Mouse (Mus musculus) stomach, embryonic 14.5 days (tissue): ENCODE measurements at regions not wholly inside any gene's neighbourhood (a gene's known extent, or its start where the extent isn't known, plus 50 kb on each side); places are given as distances from the start of the nearest gene placed in this dataset.

Experiments
- ATAC-seq: fragments of 200-750 bp; cut with Nextera tagmentation; 2 replicates; pipeline ENCODE4 v1.8.0; 2017; ENCODE audit warnings: low read depth, moderate TSS enrichment; ENCODE audit not compliant: insufficient number of reproducible peaks, insufficient read depth, low FRiP score
- H3K27ac ChIP-seq: fragments of 300-500 bp; sonication (generic); 2 replicates; pipeline ENCODE4 v1.5.1; 2014; ENCODE audit warnings: mild to moderate bottlenecking, low read length, moderate library complexity, mixed read lengths
- H3K27me3 ChIP-seq: fragments of 300-500 bp; sonication (generic); 2 replicates; pipeline ENCODE4 v1.6.1; 2014; ENCODE audit warnings: low read length, control low read depth, mixed read lengths; ENCODE audit not compliant: control insufficient read depth, insufficient read depth
- H3K36me3 ChIP-seq: fragments of 300-500 bp; sonication (generic); 2 replicates; pipeline ENCODE4 v1.6.1; 2014; ENCODE audit warnings: mild to moderate bottlenecking, control low read depth, low read length, moderate library complexity, mixed read lengths; ENCODE audit not compliant: control insufficient read depth, insufficient read depth
- H3K4me1 ChIP-seq: fragments of 300-500 bp; sonication (generic); 2 replicates; pipeline ENCODE4 v1.6.1; 2014; ENCODE audit warnings: low read length, control low read depth, mixed read lengths; ENCODE audit not compliant: control insufficient read depth, insufficient read depth
- H3K4me2 ChIP-seq: fragments of 300-500 bp; sonication (generic); replicated peaks from 2 replicates; pipeline ENCODE4 v1.6.1; 2014; ENCODE audit warnings: low read depth, low read length, control low read depth
- H3K4me3 ChIP-seq: fragments of 300-500 bp; sonication (generic); 2 replicates; pipeline ENCODE4 v1.5.1; 2014; ENCODE audit warnings: low read depth, low read length, control low read depth
- H3K9ac ChIP-seq: fragments of 300-500 bp; sonication (generic); replicated peaks from 2 replicates; pipeline ENCODE4 v1.6.1; 2014; ENCODE audit warnings: low read depth, mild to moderate bottlenecking, control low read depth, low read length, moderate library complexity, mixed read lengths
- H3K9me3 ChIP-seq: fragments of 300-500 bp; sonication (generic); 2 replicates; pipeline ENCODE4 v1.6.1; 2016; ENCODE audit warnings: low read depth, low read length, control low read depth; ENCODE audit not compliant: control insufficient read depth
- WGBS: fragments of 180-500 bp; shearing (Covaris S2); extraction: QIAGEN DNeasy Blood & Tissue Kit; methylation state at CpG from one replicate; pipeline ENCODE4 v1.1.7; 2014; 5-methylcytosine and 5-hydroxymethylcytosine counted together

DNA sequence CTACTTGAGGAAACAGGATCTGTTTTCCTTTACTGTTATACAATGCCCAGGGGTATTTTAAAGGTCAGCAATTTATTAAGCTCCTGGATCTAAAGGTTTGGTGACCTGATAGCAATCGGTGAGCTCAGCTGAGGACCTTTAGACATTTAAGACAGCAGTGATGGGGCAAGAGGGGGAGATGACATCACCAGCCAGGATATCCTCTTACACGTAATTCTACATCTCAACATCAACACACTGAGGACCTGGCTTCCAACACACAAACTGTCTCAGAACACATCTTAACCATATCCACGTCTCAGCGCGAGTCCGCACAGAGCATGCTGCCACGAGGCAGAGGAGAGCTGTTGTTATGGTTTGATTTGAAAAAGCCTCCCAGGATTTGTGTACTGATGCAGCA, 69.2 kb downstream of the Nhlrc3 start:
- ATAC-seq, result no peak
- H3K4me1 ChIP-seq, result no peaks in the 10 kb centered on the region
- H3K36me3 ChIP-seq, result no peaks in the 10 kb centered on the region
- 81% methylated on average over 7 of the region's 7 CpGs for WGBS
- no peak overlapping the region for H3K4me3 ChIP-seq
- no peak overlapping the region for H3K4me2 ChIP-seq
- no peak overlapping the region for H3K27ac ChIP-seq
- no peaks in the 10 kb centered on the region for H3K27me3 ChIP-seq
- no peak overlapping the region for H3K9ac ChIP-seq
- 0 out of 2 replicates have a peak, but pooled peaks cover 3% of the 10 kb centered on the region for H3K9me3 ChIP-seq

DNA sequence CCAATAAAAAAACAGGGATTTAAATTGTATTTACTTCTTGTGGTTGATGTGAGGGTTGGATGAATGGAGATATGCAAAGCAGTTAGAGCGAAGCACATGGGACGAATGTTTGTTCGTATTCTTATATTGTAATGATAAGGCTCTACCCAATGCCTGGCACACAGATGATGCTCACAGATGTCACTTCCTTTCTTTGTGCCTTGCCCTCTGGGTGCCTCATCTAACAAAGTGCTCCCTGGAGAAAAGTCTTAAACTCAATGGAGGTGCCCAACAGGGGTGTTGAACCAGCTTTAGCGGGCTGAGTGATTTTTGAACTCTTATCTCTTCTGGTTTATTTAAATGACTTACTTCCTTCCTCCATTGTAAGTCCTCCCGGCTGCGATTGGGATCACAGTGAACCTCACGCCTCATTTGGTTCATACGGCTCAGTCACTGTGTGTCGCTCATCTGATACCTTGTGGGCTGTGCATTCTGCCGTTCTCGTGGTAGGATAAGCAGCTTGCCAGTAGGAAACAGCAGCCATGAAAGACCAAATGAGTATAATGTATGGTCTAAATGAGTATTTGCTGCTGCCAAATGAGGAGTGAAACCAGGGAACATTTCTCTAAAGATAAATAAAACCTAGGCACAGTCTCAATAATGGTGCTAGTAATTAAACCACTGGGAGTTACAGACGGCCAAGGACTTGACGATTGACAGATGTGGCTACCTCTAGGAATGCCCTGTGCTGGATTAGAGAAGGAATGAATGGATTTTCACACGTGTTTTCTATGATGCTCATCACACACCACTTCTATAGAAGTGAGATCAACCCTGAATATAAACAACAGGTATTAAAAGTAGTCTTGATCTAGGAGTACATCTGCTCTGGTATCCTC, 81.2 kb downstream of the Nhlrc3 start:
- WGBS, result 73% methylated on average over 14 of the region's 14 CpGs
- H3K9ac ChIP-seq, result no peak overlapping the region
- H3K9me3 ChIP-seq, result no peaks in the 10 kb centered on the region
- H3K4me3 ChIP-seq, result no peak overlapping the region
- H3K27me3 ChIP-seq, result no peaks in the 10 kb centered on the region
- no peak overlapping the region for H3K27ac ChIP-seq
- no peak overlapping the region for H3K4me2 ChIP-seq
- no peaks in the 10 kb centered on the region for H3K4me1 ChIP-seq
- no peak for ATAC-seq
- H3K36me3 ChIP-seq, result no peaks in the 10 kb centered on the region

DNA sequence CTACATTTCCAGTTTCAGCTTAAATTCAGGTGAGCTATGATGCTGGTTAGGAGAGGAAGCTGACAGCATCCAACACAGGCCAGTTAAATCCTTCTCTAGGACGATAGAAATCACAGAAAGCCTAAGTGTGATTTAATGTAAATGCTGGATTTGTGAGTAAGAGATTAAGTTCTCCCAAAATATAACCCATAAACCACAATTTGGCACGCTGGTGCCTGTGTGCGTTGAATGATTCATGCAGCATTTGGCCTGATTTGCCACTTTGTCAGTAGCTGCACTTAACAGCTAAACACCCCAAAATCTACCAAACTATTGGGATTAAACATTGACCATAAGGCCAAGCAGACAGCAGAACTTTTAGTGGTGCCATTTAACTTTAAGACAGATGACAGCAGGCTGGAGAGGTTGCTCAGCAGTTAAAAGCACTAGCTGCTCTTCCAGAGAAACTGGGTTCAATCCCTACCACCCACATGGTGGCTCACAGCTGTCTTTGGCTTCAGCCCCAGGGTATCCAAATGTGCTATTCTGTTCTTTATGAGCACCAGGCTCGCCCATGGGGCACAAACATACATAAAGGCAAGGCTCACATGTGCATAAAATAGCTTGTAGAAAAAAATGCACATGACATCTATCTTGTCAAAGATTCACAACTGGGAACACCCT, 83.5 kb downstream of the Nhlrc3 start:
- WGBS, result 60% methylated on average over 4 of the region's 4 CpGs
- Histone ChIP-seq H3K4me3 (no peak overlapping the region), H3K27ac (no peak overlapping the region), H3K9me3 (no peaks in the 10 kb centered on the region), H3K4me1 (no peaks in the 10 kb centered on the region), H3K27me3 (no peaks in the 10 kb centered on the region), H3K9ac (no peak overlapping the region), H3K36me3 (no peaks in the 10 kb centered on the region), H3K4me2 (no peak overlapping the region)
- no peak for ATAC-seq

DNA sequence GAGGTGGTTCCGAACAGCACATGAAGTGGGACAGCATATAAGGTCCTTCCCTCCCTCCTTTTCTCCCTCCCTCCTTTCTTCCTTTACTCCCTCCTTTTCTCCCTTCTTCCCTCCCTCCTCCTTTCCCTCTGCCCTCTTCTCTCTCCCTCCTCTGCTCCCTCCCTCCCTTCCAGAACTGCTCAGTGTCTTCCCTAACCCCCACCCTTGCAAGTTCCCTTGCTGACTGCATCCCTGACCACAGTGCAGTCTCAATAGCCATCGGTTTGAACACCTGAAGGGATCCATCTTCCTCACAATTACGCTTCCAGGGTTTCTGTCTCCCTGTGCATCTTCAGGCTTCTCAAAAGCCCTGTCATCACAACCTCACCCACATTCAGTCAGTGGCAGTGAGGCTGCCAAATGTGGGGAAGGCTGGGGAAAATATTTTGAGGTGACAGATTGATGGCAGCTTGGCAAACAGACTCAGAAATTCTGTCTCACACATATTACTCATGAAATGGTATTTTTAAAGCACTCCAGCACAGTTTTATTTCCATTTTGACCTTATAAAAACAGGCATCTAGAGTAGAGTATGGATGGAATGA, 86.2 kb downstream of the Nhlrc3 start:
- Histone ChIP-seq H3K9me3 (no peaks in the 10 kb centered on the region), H3K27ac (no peak overlapping the region), H3K9ac (no peak overlapping the region), H3K27me3 (no peaks in the 10 kb centered on the region), H3K4me1 (no peaks in the 10 kb centered on the region), H3K36me3 (no peaks in the 10 kb centered on the region), H3K4me2 (no peak overlapping the region), H3K4me3 (no peak overlapping the region)
- no peak for ATAC-seq
- 69% methylated on average over 3 of the region's 3 CpGs for WGBS

DNA sequence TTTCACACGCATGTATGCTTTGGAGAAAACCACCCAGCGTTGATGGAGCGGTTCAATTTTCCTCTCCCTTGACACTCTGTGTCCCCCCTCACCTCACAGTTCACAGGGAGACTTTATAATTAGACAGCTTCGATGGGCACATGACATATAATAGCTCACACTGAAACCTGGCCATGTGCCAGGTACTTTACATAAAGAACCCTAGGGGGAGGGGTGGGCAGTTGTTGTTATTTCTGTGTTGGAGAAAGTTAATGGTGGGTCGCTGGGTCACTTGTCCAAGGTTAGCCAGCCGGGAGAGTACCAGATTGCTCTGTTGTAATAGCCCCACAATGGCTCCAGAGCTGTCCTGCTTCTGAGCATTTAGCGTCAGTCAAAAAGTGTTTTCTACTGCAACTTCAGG, 90.2 kb downstream of the Nhlrc3 start:
- Histone ChIP-seq H3K27ac (no peak overlapping the region), H3K4me1 (no peaks in the 10 kb centered on the region), H3K4me2 (no peak overlapping the region), H3K9me3 (peaks cover 8% of the 10 kb centered on the region; the same call in 1 of the 2 replicates), H3K27me3 (no peaks in the 10 kb centered on the region), H3K9ac (no peak overlapping the region), H3K36me3 (no peaks in the 10 kb centered on the region), H3K4me3 (no peak overlapping the region)
- WGBS, result 57% methylated on average over 7 of the region's 7 CpGs
- ATAC-seq, result no peak

DNA sequence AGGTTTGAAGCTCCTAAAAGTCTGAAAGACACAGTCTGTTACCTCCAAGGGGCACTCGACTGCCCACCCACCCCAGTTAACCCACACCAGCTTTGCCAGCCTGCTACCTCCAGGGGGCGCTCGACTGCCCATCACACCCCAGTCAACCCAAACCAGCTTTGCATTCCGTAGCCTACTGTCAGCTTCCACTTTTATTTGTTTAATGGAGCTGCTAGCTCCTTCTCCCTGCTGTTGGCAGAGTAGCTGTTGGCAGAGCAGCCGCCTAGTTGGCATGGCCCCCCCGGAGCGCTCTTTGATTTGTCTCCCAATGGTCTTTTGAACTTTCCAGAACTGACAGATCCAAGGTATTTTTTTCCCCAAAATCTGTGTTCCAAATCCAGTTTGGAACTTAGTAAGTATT, 91.2 kb downstream of the Nhlrc3 start:
- H3K4me3 ChIP-seq, result no peak overlapping the region
- no peak overlapping the region for H3K4me2 ChIP-seq
- no peak overlapping the region for H3K9ac ChIP-seq
- WGBS, result 74% methylated on average over 7 of the region's 7 CpGs
- H3K4me1 ChIP-seq, result no peaks in the 10 kb centered on the region
- no peaks in the 10 kb centered on the region for H3K36me3 ChIP-seq
- peaks cover 8% of the 10 kb centered on the region; the same call in 1 of the 2 replicates for H3K9me3 ChIP-seq
- H3K27me3 ChIP-seq, result no peaks in the 10 kb centered on the region
- ATAC-seq, result no peak
- H3K27ac ChIP-seq, result no peak overlapping the region

DNA sequence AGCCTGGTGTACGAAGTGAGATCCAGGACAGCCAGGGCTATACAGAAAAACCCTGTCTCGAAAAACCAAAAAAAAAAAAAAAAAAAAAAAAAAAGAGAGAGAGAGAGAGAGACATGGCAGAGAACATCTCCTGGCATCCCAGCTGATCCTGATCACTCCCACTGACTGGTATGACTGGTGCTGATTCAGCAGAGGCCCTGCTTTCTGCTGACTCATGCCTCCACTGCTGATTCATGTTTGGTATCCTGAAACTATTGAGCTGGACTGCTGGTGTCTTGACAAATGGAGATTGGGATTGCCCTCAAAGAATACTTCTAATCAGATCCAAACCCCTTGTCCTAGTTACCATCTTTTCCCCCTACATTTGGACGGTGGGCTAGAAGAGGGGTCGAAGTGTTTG, 101.9 kb downstream of the Nhlrc3 start:
- no peak overlapping the region for H3K27ac ChIP-seq

DNA sequence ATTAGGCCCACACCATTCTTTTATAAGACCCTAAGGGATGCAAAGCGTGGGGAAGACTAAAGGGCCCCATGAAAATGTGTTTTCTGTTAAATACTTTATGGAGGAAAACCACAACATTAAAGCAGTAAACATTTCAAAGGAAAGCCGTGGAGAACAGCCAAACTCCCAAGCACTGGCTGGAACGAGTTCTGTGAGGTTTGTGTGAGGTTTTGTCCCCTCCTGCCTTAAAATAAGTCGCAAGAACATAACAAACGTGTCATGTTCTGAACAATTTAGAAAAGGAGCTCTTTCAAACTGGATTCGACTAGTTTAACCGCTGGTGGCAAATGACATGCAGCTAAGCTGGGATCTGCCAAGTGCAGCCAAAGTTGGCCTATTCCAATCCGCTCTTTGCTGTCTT, 109.4 kb downstream of the Nhlrc3 start:
- no peak for ATAC-seq

More for the DNA sequence above, 101.9 kb downstream of the Nhlrc3 start:
- Histone ChIP-seq H3K27me3 (no peaks in the 10 kb centered on the region), H3K36me3 (no peaks in the 10 kb centered on the region), H3K4me2 (no peak overlapping the region), H3K4me3 (no peak overlapping the region), H3K9ac (no peak overlapping the region), H3K4me1 (no peaks in the 10 kb centered on the region), H3K9me3 (0 out of 2 replicates have a peak, but pooled peaks cover 3% of the 10 kb centered on the region)
- WGBS, result 74% methylated on average over 4 of the region's 4 CpGs
- no peak for ATAC-seq

More for the DNA sequence above, 109.4 kb downstream of the Nhlrc3 start:
- no peak overlapping the region for H3K9ac ChIP-seq
- no peak overlapping the region for H3K4me3 ChIP-seq
- H3K27me3 ChIP-seq, result no peaks in the 10 kb centered on the region
- no peak overlapping the region for H3K4me2 ChIP-seq
- H3K4me1 ChIP-seq, result no peaks in the 10 kb centered on the region
- 67% methylated on average over 8 of the region's 8 CpGs for WGBS
- no peak overlapping the region for H3K27ac ChIP-seq
- H3K9me3 ChIP-seq, result 0 out of 2 replicates have a peak, but pooled peaks cover 6% of the 10 kb centered on the region
- H3K36me3 ChIP-seq, result no peaks in the 10 kb centered on the region
